Mouse (Mus musculus) brain, adult 10 weeks (tissue): Measurements from ENCODE around the gene Gm21921. TPM values are rescaled to one million over a fixed set of nuclear protein-coding genes. Genes with fewer than 3 reads are reported as not detected.

Source experiments
- polyA plus RNA-seq: library from polyadenylated mRNA; stranded (reverse); fragments of 350-450 nt; fragmentation: Illumina TruSeq; extraction: RNeasy Lipid Tissue Mini Kit (QIAGEN cat#74804); gene quantifications from one replicate; pipeline ENCODE4 v1.2.3, GENCODE M21; 2015; ENCODE audit warnings: low read depth, low replicate concordance

The Gm21921 gene
- polyA plus RNA-seq: not detected

DNA sequence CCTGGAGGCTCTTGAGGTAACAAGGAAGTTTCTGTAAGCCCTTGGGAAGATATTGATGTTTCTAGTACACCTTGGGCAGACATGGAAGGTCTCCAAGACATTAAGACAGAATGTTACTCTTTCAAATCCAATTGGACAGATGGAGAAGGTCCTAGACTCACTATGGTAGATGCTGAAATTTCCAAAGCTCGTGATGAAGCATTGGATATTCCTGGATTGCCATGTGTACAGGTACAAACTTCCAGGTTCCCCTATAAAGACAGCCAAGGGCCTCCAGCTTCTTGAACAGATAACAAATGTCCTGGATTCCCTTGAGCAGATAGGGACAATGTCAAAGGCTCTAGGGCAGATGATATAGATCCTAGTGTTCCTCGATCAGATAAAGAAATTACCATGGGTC is at the start of gene Gm21921:
Gene Gm21921, minus strand, starts transcription at position 101 of the 400 bp plus-strand sequence.

